Mouse (Mus musculus) spleen, adult 2 months (tissue): ENCODE data around the gene Cacna1i. TPM values are rescaled to one million over a fixed set of nuclear protein-coding genes. Genes with fewer than 3 reads are reported as not detected.

ENCODE experiments used
- DNase-seq, 2 experiments: peaks; one replicate each; pipeline versions ENCODE4 v3.0.0 to v3.0.0-alpha.2; 2012 to 2021; ENCODE audit warnings: low spot score in 2 of 2, low read depth in 1 of 2
- H3K27ac ChIP-seq: fragments of 200-500 bp; 2 replicates; pipeline ENCODE4 v1.5.1; 2012; ENCODE audit warnings: low read length, inconsistent platforms; ENCODE audit not compliant: insufficient read depth
- H3K27me3 ChIP-seq: fragments of 200-500 bp; 2 replicates; pipeline ENCODE4 v1.6.1; 2012; ENCODE audit warnings: mild to moderate bottlenecking, moderate library complexity, low read length, inconsistent platforms; ENCODE audit not compliant: control insufficient read depth, insufficient read depth
- H3K36me3 ChIP-seq: fragments of 200-500 bp; 2 replicates; pipeline ENCODE4 v1.6.1; 2012; ENCODE audit warnings: mild to moderate bottlenecking, low read length, inconsistent platforms; ENCODE audit not compliant: control insufficient read depth, insufficient read depth
- H3K4me1 ChIP-seq: fragments of 200-500 bp; 2 replicates; pipeline ENCODE4 v1.6.1; 2011; ENCODE audit warnings: inconsistent platforms; ENCODE audit not compliant: control insufficient read depth, insufficient read depth, insufficient read length
- H3K4me3 ChIP-seq: fragments of 200-500 bp; 2 replicates; pipeline ENCODE4 v1.5.1; 2011; ENCODE audit warnings: mild to moderate bottlenecking, inconsistent platforms; ENCODE audit not compliant: insufficient read depth, insufficient read length; ENCODE audit errors: extremely low read depth
- CTCF ChIP-seq: fragments of 200-500 bp; IDR thresholded peaks from 2 replicates; pipeline ENCODE4 v1.5.1; 2011; ENCODE audit warnings: mild to moderate bottlenecking, inconsistent platforms; ENCODE audit not compliant: insufficient read depth, insufficient read length, insufficient replicate concordance; ENCODE audit errors: extremely low read depth
- POLR2A ChIP-seq: fragments of 200-500 bp; IDR thresholded peaks from 2 replicates; pipeline ENCODE4 v1.6.1; 2011; ENCODE audit warnings: low read depth, low read length, inconsistent platforms
- WGBS: fragments of 180-500 bp; shearing (Covaris S2); methylation state at CpG from one replicate; pipeline ENCODE4 v1.1.7; 2018; 5-methylcytosine and 5-hydroxymethylcytosine counted together
- polyA plus RNA-seq: library from polyadenylated mRNA; depleted of rRNA; stranded (reverse); fragments of >200 nt; gene quantifications from 2 replicates; pipeline ENCODE4 v1.2.3, GENCODE M21; 2012

Gene Cacna1i
- polyA plus RNA-seq, 1 experiment = 18.9 TPM

DNA sequence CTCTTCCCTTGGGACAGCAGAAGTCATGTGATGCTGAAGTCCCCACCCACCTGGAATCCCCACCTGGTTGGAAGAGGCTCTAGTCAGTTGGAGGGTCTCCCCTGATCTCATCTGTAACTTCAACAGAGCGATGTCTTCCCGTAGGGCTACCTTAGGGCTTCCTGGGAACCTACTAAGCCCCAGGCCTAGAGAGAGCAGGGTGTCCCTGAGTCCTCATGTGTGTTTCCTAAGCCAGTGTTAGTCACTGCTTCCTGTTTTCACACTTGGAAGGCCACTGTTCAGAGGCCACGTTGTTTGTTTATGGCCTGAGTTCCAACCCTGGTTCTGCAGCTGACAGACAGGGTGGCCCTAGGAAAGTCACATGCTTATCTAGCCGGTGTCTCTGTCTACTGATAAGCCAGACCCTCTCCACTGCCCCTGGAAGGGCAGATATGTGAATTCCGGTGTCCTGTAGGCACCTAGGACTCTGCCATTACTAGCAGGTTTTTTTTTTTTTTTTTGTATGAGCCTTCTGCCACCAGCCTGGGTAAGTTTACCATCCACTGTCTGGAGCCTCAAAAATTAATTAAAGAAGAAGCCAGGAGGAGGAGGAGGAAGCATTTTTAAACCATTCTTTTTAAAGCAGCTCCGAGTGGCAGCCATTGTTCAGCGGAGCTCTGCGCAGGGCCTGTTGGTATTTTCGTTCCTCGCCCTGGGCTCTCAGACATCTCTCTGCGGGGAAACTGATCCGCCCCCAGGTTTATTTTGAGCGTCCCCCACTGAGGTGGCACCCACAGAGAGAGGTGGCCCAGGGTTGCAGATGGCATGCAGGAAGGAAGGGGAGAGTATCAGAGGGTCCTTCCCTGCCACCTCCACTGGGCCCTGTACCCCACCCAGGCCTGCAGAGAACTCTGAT, 77.0 kb downstream of the Cacna1i start:
- Histone ChIP-seq H3K27me3 (no peaks in the 10 kb centered on the region), H3K4me3 (no peak overlapping the region), H3K36me3 (peaks cover 4% of the 10 kb centered on the region), H3K4me1 (no peaks in the 10 kb centered on the region; the same call in 1 of the 2 replicates), H3K27ac (no peak overlapping the region)
- TF ChIP-seq POLR2A (no peak), CTCF (no peak)
- no peak for DNase-seq
- WGBS = 55% methylated on average over 13 of the region's 13 CpGs

DNA sequence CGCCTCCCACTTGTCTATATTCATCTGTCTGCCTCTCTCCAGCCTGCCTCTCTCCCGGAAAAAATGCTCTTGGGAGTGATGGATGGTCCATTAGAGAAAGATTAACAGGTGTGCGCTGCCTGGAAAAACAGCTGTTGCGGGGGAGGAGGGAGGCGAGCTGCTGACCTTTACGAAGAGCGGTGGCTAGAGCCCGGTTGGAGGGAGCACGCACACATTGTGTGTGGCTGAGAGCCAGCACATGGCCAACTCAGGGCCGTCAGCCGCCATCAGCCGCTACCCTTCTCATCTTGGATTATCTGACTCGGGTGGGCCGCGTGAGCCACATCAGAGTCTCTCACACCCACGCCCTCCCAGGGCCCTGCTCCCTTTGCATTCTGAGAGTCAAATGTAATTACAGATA, 79.9 kb downstream of the Cacna1i start:
- no peak for DNase-seq
- 75% methylated on average over 16 of the region's 16 CpGs for WGBS
- Histone ChIP-seq H3K27me3 (no peaks in the 10 kb centered on the region), H3K4me1 (no peaks in the 10 kb centered on the region; the same call in 1 of the 2 replicates), H3K27ac (no peak overlapping the region), H3K36me3 (peaks cover 10% of the 10 kb centered on the region), H3K4me3 (no peak overlapping the region)
- TF ChIP-seq POLR2A = no peak
- no peak for TF ChIP-seq CTCF

DNA sequence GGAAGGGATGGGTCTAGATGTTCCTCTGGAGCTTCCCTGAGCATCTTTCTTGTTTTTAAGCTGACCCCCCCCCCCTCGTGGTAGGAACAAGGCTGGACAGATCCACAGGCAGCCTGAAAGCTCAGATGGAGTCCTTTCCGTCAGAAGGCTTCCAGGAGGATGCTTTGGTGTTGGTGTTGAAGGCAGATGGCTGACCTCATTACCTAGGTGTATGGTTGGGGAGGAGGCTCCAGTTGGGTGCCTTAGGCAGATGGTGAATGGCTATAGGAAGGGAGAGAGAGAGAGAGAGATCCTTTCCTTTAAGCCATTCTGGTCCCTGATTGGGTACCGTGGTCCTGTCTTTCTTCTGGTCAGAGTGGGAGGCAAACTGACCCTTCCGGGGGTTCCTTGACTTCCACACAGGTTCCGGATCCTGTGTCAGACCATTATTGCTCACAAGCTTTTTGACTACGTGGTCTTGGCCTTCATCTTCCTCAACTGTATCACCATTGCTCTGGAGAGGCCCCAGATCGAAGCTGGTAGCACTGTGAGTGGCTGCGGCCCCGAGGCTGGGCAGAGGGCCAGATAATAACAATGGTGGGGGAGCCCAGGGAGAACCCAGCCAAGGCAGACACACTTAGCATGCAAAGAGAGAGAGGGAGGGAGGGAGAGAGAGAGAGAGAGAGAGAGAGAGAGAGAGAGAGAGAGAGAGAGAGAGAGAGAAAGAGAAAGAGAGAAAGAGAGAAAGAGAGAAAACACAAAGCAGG, 86.4 kb downstream of the Cacna1i start:
- no peak overlapping the region for H3K27ac ChIP-seq
- no peaks in the 10 kb centered on the region for H3K4me1 ChIP-seq
- DNase-seq = no peak
- 78% methylated on average over 9 of the region's 9 CpGs for WGBS
- TF ChIP-seq CTCF (no peak), POLR2A (no peak)
- H3K4me3 ChIP-seq = no peak overlapping the region
- no peaks in the 10 kb centered on the region for H3K27me3 ChIP-seq
- H3K36me3 ChIP-seq = peaks cover 15% of the 10 kb centered on the region

DNA sequence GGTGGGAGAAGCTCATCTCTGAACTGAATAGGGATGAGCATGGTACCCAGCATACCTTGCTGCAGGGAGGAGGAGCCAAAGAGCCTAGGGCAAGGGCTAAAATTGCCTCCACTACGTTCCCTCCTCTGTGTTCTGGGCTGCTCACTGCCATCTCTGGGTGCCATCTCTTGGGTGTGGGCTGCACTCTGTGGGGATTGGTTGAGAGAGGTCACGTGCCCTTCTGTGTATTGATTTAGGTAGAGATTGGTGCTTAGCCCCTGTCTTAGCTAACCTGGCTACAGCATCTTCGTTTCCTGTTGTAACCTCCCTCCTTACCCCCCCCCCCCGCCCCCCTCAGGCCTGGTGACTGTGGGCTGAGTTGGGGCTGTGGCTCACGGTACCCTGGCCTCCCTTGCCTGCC, 87.8 kb downstream of the Cacna1i start:
- 62% methylated on average over 5 of the region's 5 CpGs for WGBS
- Histone ChIP-seq H3K4me3 (no peak overlapping the region), H3K36me3 (peaks cover 17% of the 10 kb centered on the region), H3K27ac (no peak overlapping the region), H3K4me1 (no peaks in the 10 kb centered on the region), H3K27me3 (no peaks in the 10 kb centered on the region)
- no peak for DNase-seq
- TF ChIP-seq CTCF (no peak), POLR2A (no peak)

DNA sequence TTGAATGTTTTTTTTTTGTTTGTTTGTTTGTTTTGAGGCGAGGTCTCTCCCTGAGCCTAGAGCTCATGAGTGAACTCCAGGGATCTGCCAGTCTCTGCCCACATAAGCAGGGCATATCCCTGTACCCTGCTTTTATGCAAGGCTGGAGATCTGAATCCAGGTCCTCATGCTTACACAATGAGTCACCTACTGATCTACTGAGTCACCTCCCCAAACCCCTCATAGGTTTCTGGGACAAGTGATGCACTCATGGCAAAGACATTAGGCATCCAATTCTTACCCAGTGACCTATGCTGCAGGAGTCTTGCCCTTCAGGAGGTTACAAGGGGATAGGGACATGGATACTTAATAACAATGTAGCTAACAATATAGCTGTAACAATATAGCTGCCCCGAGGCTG, 100.1 kb downstream of the Cacna1i start:
- 84% methylated on average over 2 of the region's 2 CpGs for WGBS
- DNase-seq = no peak
- Histone ChIP-seq H3K36me3 (peaks cover 13% of the 10 kb centered on the region), H3K4me1 (no peaks in the 10 kb centered on the region), H3K27me3 (no peaks in the 10 kb centered on the region), H3K4me3 (no peak overlapping the region), H3K27ac (no peak overlapping the region)
- TF ChIP-seq CTCF (no peak), POLR2A (no peak)

DNA sequence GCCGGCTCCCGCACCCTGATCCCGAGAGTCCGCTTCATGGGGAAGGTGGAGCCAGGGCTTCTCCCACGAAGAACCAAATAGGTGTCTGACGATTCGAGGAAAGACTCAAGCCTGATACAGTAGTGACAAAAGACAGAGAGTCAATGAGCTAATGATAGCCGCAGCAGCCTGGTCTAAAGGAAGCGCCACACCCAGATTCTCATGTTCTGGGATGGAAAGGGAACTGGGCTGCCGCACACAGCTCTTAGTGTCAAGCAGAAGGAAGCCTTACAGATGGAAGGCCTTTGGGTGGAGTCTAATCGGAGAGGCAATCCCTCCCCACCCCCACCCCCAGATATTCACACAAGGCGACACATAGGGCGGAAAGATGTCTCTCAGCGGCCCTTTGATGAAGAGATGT, 104.8 kb downstream of the Cacna1i start:
- peaks cover 15% of the 10 kb centered on the region for H3K36me3 ChIP-seq
- TF ChIP-seq POLR2A (no peak), CTCF (no peak)
- H3K4me1 ChIP-seq = no peaks in the 10 kb centered on the region
- no peak for DNase-seq
- 84% methylated on average over 14 of the region's 14 CpGs for WGBS
- H3K4me3 ChIP-seq = no peak overlapping the region
- H3K27ac ChIP-seq = no peak overlapping the region
- no peaks in the 10 kb centered on the region for H3K27me3 ChIP-seq
